Mouse (Mus musculus): ENCODE data around the gene Numa1. TPM values are rescaled to one million over a fixed set of nuclear protein-coding genes. Genes with fewer than 3 reads are reported as not detected.
"Not testable (repeated sequence)": the region's sequence is repeated elsewhere in the genome, so short reads cannot be mapped to it uniquely, and the experiment has no call there.

The Numa1 gene
- total RNA-seq, 2 experiments from 2014 or later: 73.4 to 75.3 TPM

- DNase-seq (ENCODE audit: low spot score in 2 of 2): no peak
These were observed 39.8 kb downstream of the Numa1 start for GRCm38 (mm10) chr7:101973730-101974129.

DNA sequence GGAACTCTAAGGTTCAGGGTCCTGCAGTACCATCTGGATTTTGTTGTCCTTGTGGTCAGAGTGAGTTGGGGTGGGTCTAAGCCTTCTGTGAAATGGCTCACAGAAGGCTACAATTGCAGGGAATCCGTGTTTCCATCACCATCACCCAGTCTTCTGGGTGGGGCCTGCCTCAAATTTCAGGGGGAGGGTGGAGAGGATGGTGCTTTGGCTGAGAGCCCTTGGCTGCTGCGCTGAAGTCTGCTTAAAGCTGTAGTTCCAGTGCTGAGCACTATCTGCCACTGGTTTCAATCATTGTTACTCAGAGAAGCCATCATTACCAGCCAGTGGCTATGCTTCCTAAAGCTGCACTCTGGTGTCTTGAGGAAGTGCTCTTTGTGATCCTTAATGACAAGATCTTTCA is 40.6 kb downstream of the Numa1 start:
- DNase-seq (ENCODE audit: low spot score in 2 of 2): peak; percentile 24 to 33

DNA sequence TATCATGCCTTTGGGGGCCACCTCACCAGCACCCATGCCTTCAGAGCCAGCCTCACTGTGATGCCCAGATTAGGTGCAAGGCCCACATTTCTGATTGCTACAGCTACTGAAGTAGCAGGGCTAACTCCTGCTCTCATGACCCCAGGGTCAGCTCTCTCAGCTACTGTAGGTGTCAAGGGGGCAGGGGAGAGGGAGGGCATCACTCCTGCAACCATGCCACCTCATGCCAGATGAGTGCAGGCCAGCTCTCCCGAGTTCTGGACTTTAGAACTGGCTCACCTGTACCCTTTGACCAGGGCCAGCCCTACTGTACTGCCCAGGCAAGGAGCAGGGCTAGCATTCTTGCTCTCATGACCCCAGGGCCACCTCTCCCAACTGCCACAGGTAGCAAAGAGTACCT is 48.8 kb downstream of the Numa1 start:
- DNase-seq (ENCODE audit: low spot score in 2 of 2): no peak

- DNase-seq (ENCODE audit: low spot score in 2 of 2): no peak
These were observed 51.2 kb downstream of the Numa1 start for GRCm38 (mm10) chr7:101985081-101985480.

DNA sequence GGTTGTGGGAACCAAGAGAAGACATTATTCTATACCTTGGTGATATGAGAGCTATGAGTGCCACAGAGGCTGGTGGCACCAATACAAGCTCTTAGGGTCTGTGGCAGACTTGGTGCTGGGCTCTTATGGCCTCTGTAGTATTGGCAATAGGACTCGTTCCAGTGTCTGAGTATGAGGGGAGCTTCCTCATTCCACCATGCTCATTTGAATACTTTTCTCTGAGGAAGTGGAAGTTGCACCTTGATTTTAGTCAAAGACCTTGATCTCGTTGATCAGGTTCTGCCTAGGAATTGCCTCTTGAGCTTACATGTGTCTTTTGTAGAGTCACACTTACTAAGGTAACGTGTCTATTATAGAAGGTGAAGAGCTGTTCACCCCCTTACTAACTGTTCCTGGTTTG is 60.3 kb downstream of the Numa1 start:
- no peak for DNase-seq (ENCODE audit: low spot score in 2 of 2)

GRCm38 (mm10) chr7:101998194-101998927 is 64.5 kb downstream of the Numa1 start:
- peak; percentile 77 to 86 for DNase-seq (ENCODE audit: low spot score in 2 of 2)

GRCm38 (mm10) chr7:101999461-102000151 is 65.7 kb downstream of the Numa1 start:
- no peak for DNase-seq (ENCODE audit: low spot score in 2 of 2)

GRCm38 (mm10) chr7:102000296-102000695 is 66.4 kb downstream of the Numa1 start:
- no peak for DNase-seq (ENCODE audit: low spot score in 2 of 2)

- peak; percentile 55 to 66 for DNase-seq (ENCODE audit: low spot score in 2 of 2)
These were observed 67.2 kb downstream of the Numa1 start for GRCm38 (mm10) chr7:102000921-102001630.

- DNase-seq (ENCODE audit: low spot score in 2 of 2): no peak
These were observed 72.6 kb downstream of the Numa1 start for GRCm38 (mm10) chr7:102006520-102006919.

DNA sequence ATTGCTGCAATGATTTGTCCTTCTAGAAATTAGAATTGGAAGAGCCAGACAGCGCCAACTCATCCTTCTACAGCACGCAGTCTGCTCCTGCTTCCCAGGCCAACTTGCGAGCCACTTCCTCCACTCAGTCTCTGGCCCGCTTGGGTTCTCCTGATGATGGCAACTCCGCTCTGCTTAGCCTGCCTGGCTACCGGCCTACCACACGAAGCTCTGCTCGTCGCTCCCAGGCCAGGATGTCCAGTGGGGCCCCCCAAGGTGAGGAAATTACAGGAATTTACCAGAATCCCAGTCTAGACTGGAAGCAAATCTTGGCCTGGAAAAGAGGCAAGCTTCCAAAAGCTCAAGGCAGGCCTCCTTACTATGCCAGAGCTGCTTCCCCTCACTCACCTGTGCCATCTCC is 77.9 kb downstream of the Numa1 start:
- no peak for DNase-seq (ENCODE audit: low spot score in 2 of 2)

- no peak for DNase-seq (ENCODE audit: low spot score in 2 of 2)
These were observed 79.5 kb downstream of the Numa1 start for GRCm38 (mm10) chr7:102013416-102013815.

GRCm38 (mm10) chr7:102014995-102015394 is 81.1 kb downstream of the Numa1 start:
- no peak for DNase-seq (ENCODE audit: low spot score in 2 of 2)

GRCm38 (mm10) chr7:102016936-102017335 is 83.0 kb downstream of the Numa1 start:
- DNase-seq (ENCODE audit: low spot score in 2 of 2): no peak

DNA sequence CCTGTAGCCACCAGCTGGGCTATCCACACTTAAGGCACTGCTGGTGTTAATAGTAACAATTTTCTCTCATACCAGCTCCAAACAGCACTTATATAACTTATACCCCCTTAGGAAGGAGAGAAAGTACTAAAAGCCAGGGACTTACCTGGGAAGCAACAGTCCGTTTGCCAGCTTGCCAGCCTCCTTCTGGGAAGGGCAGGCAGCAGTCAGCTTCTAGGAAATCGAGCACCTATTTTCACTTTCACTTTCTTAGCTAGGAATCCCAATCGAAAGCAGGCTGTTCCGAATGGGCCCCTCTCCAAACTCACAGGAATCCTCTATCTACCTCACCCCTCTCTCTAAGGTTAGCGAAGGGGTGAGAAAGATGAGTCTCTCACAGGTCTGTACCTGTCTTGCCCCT is 83.5 kb downstream of the Numa1 start:
- no peak for DNase-seq (ENCODE audit: low spot score in 2 of 2)

- no peak for DNase-seq (ENCODE audit: low spot score in 2 of 2)
These were observed 84.1 kb downstream of the Numa1 start for GRCm38 (mm10) chr7:102018034-102018433.

- no peak for DNase-seq (ENCODE audit: low spot score in 2 of 2)
These were observed 84.7 kb downstream of the Numa1 start, which contains the start of gene Il18bp for GRCm38 (mm10) chr7:102018590-102018989. Il18bp (minus strand) TSS chr7:102018690.

DNA sequence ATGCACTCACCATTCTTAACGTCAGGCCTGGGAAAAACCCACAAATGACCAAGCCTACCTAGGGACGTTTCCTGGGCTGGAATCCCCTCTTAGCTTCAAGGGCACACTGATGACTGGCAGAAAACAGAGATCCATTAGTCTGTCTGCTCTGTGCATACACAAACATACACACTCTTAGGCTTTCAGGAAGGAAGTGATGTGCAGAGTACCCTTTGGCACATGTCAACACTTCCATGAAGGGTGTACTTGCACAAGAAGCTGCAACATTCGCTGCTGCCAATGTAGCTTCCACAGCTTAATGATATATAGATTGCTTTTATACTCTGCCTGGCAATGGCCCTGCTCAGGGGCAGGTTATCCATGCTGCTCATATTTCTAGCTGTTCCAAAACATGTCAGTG is 85.5 kb downstream of the Numa1 start:
- no peak for DNase-seq (ENCODE audit: low spot score in 2 of 2)

- not testable (repeated sequence) for DNase-seq (ENCODE audit: low spot score in 2 of 2)
These were observed 87.0 kb downstream of the Numa1 start for GRCm38 (mm10) chr7:102020934-102021333.

DNA sequence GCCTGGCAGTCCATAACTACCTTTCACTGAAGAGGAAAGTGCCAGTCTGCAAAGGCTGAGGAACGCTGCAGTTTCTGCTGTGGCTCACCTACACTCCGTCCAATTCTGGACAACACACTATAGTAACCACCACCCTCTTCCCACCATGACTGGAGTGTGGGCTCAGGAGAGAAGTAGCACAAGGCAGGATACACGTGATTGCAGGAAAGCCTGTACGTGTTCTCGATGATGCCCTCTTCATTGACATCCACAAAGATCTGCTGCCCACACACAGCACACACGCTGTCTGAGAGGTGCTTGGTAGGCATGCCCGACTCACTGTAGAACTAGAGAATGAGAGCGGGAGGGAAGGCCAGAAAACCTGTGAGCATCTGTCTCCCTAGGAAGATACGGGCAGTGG is 89.9 kb downstream of the Numa1 start:
- no peak for DNase-seq (ENCODE audit: low spot score in 2 of 2)

DNA sequence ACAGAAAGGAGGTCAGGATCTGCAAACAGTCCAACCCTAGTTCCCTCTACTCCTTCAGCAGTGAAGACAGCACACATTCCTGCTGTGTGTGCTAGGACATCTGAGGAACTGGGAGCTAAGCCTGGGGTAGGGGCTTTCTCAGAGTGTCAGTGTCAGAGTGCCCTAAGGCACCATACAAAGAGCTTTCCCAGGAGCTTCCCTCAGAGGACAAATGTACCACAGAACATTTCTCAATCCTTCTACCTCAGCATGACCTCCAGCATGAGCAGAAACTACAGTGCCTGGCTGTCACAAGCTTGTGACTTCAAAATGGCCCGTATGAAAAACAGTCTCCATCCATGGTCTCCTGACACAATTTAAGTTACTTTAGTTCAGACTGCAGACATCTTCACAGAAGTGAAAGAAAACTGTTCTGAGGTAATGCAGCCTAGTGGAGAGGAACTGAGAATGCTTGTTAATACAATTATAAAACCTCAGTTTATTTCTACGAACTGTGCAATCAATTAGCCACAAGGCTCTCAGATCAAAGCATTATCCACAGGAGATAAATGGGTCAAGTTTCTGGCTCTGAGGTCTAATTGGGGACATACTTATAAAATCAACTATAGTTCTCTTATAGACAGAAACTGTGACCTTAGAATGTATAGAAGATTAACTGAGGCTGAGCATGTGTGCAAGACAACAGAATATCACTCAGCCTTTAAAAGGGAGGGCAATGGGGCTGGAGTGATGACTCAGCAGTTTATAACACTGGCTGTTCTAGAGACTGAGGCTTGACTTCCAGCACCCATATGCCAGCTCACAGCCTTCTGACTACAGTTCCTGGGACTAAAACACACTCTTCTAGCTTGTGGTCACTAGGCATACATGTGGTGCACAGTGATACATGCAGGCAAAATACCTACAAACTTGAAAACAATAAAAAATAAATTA is 91.5 kb downstream of the Numa1 start:
- DNase-seq (ENCODE audit: low spot score in 2 of 2): no peak
